Mouse (Mus musculus): ENCODE results near the gene Ppp1r21. TPM values are rescaled to one million over a fixed set of nuclear protein-coding genes. Genes with fewer than 3 reads are reported as not detected.
A peak's percentile ranks its signal among the peaks of the same experiment; 100 is the strongest.

The Ppp1r21 gene
- total RNA-seq, 2 experiments from 2014 or later = 8.4 to 10.2 TPM

DNA sequence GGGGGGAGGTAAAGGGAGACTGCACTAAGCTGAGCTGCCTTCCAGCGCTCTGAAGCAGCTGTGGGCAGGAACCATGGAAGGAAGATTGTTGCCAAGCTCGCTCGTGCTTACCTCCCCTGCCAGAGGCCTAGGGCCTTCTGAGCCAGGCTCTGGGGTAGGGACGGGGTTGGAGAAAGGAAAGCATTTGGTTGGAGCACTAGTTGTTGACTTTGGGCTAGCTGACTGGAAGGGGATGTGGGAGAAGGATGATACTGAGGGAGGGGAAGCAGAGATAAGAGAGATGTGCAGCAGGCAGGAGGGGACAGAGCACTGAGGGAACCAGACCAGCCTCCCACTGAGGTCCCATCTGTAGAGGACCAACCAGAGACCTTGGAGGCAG is 99.5 kb downstream of the Ppp1r21 start:
- peak; percentile 49 for DNase-seq (ENCODE audit: low spot score)
- intact Hi-C loops (cut with DNase I) = no loop called here

DNA sequence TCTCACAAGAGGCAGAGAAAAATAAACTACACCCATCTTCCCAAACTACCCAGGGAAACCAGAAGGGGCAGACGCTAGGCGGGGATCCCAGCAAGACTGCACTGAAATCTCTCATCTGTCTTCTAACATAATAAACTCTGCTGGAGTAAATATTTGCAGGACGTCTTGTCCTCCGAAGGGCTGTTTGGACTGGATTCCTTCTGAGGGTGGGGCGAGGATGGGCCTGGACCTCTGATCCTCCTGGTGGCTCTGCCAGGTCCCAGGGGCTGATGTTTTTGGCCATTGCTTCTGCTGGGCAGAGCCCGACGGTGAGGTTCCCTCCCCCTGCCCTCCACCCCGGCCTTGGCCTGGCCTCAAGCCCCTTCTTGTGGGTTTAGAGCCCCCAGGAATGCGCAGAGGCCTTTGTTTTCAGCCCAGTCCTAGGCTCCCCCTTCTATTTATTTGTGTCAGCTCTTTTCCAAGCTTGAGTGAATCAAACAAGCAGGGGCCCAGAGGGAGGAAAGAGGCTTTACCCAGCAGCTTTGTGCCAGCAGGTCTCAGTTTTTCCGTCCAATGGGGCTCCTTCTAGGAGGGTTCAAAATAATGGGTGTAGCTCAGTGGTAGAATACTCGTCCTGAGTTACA is 100.1 kb downstream of the Ppp1r21 start:
- DNase-seq (ENCODE audit: low spot score) = peak; percentile 41
- intact Hi-C loops (cut with DNase I) = no loop called here

DNA sequence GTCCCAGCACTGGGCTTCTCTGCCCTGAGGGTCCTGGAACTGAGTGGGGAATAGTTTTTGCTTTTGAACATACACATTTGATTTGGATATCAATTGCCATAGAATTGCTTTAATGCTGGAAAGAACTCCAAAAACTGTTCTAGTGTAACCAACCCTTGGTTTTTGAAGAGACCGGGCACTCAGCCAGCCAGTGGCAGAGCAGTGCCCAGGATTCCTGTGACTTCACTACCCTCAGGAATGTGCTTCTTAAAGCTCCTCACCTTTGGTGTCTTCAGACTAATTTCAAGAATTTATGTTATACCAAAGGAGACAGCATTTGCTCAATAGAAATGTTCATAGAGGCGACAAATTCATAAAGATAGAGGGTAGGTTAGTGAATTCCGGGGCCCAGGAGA is 100.6 kb downstream of the Ppp1r21 start:
- intact Hi-C loops (cut with DNase I) = no loop called here
- DNase-seq (ENCODE audit: low spot score) = no peak

- no peak for DNase-seq (ENCODE audit: low spot score)
- intact Hi-C loops (cut with DNase I) = no loop called here
These were observed 102.7 kb downstream of the Ppp1r21 start for GRCm38 (mm10) chr17:88632631-88633030.

DNA sequence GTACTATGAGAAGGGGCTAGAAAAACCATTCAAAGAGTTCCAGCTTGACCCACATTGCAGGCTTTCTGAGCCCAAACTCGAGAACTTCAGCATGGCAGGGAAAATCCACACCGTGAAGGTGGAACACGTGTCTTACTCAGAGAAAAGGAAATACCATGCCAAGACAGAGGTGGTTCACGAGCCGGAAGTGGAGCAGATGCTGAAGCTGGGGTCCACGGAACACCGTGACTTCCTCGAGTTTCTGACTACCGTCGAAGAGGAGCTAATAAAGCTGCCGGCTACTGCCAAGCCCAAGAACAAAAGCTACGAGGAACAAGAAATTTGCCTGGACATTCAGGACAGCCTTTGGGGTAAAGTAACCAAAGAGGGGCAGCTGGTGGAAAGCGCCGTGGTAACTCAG is 106.2 kb downstream of the Ppp1r21 start:
- intact Hi-C loops (cut with DNase I) = no loop called here
- no peak for DNase-seq (ENCODE audit: low spot score)

DNA sequence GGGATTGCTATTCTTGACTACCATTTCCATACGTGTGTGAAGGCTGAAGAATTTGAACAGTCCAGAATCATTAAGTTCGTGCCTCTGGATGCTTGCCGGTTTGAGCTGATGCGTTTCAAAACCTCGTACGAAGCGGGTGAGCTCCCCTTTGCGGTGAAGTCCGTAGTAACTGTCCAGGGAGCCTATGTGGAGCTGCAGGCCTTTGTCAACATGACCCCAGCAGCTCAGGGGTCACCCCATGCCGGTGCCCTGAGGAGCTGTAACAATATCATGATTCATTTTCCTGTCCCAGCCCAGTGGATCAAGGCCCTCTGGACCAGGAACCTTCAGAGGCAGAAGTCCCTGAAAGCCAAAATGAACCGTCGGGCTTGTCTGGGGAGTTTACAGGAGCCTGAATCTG is 106.7 kb downstream of the Ppp1r21 start:
- DNase-seq (ENCODE audit: low spot score) = no peak
- intact Hi-C loops (cut with DNase I) = no loop called here

Other genes starting within 250 kb of the Ppp1r21 start
- 10 to 100 TPM in 1 of 2 experiments, 1 to 10 TPM in 1; 9.3 to 10.2 TPM for gene Foxn2, start 89.4 kb upstream of the Ppp1r21 start, total RNA-seq (2021)
- gene Ston1, start 67.6 kb downstream of the Ppp1r21 start, total RNA-seq (2021) = 10 to 100 TPM; 18.5 to 23.7 TPM
- not detected for gene Gtf2a1l, start 138.5 kb downstream of the Ppp1r21 start, total RNA-seq (2021)